Mouse (Mus musculus): ENCODE measurements at regions not wholly inside any gene's neighbourhood (a gene's known extent, or its start where the extent isn't known, plus 50 kb on each side); places are given as distances from the start of the nearest gene placed in this dataset.
A peak's percentile ranks its signal among the peaks of the same experiment; 100 is the strongest.

- peak; percentile 46 to 53 for DNase-seq
Observed at GRCm38 (mm10) chr11:19601216-19601938, 322.8 kb upstream of the Spred2 start.

GRCm38 (mm10) chr11:19602496-19602895, 321.7 kb upstream of the Spred2 start:
- no peak for DNase-seq

GRCm38 (mm10) chr11:19605602-19606001, 318.6 kb upstream of the Spred2 start:
- DNase-seq = no peak

GRCm38 (mm10) chr11:19606943-19607342, 317.2 kb upstream of the Spred2 start:
- DNase-seq = no peak

- no peak for DNase-seq
Observed at GRCm38 (mm10) chr11:19607941-19608340, 316.2 kb upstream of the Spred2 start.

GRCm38 (mm10) chr11:19608523-19608922, 315.7 kb upstream of the Spred2 start:
- DNase-seq = no peak

GRCm38 (mm10) chr11:19610559-19610958, 313.6 kb upstream of the Spred2 start:
- no peak for DNase-seq

GRCm38 (mm10) chr11:19611217-19611616, 313.0 kb upstream of the Spred2 start:
- DNase-seq = no peak

- DNase-seq = peak; percentile 20 to 22
Observed at GRCm38 (mm10) chr11:19616520-19616919, 307.7 kb upstream of the Spred2 start.

GRCm38 (mm10) chr11:19619494-19619893, 304.7 kb upstream of the Spred2 start:
- no peak for DNase-seq

- DNase-seq = no peak
Observed at GRCm38 (mm10) chr11:19631055-19631695, 293.0 kb upstream of the Spred2 start.

GRCm38 (mm10) chr11:19632477-19632876, 291.7 kb upstream of the Spred2 start:
- DNase-seq = no peak

- no peak for DNase-seq
Observed at GRCm38 (mm10) chr11:19633621-19634020, 290.6 kb upstream of the Spred2 start.

GRCm38 (mm10) chr11:19641153-19641552, 283.0 kb upstream of the Spred2 start:
- no peak for DNase-seq

- no peak for DNase-seq
Observed at GRCm38 (mm10) chr11:19644116-19644795, 279.9 kb upstream of the Spred2 start.

- no peak for DNase-seq
Observed at GRCm38 (mm10) chr11:19645106-19645505, 279.1 kb upstream of the Spred2 start.

- DNase-seq = no peak
Observed at GRCm38 (mm10) chr11:19651522-19651921, 272.7 kb upstream of the Spred2 start.

GRCm38 (mm10) chr11:19651929-19652328, 272.2 kb upstream of the Spred2 start:
- no peak for DNase-seq

- DNase-seq = no peak
Observed at GRCm38 (mm10) chr11:19659511-19659910, 264.7 kb upstream of the Spred2 start.

- DNase-seq = no peak
Observed at GRCm38 (mm10) chr11:19666732-19667131, 257.4 kb upstream of the Spred2 start.

GRCm38 (mm10) chr11:19670853-19671530, 253.2 kb upstream of the Spred2 start:
- peak; percentile 44 to 52 for DNase-seq

- no peak for DNase-seq
Observed at GRCm38 (mm10) chr11:19673012-19673411, 251.2 kb upstream of the Spred2 start.

- DNase-seq = no peak
Observed at GRCm38 (mm10) chr11:19676514-19676913, 247.7 kb upstream of the Spred2 start.
